Mouse (Mus musculus) stomach, embryonic 14.5 days (tissue): ENCODE measurements around the gene Trappc2l. TPM values are rescaled to one million over a fixed set of nuclear protein-coding genes. Genes with fewer than 3 reads are reported as not detected.
"Not testable (repeated sequence)": the region's sequence is repeated elsewhere in the genome, so short reads cannot be mapped to it uniquely, and the experiment has no call there.

Experiments used
- ATAC-seq: fragments of 200-750 bp; cut with Nextera tagmentation; 2 replicates; pipeline ENCODE4 v1.8.0; 2017; ENCODE audit warnings: low read depth, moderate TSS enrichment; ENCODE audit not compliant: insufficient number of reproducible peaks, insufficient read depth, low FRiP score
- H3K27ac ChIP-seq: fragments of 300-500 bp; sonication (generic); 2 replicates; pipeline ENCODE4 v1.5.1; 2014; ENCODE audit warnings: mild to moderate bottlenecking, low read length, moderate library complexity, mixed read lengths
- H3K27me3 ChIP-seq: fragments of 300-500 bp; sonication (generic); 2 replicates; pipeline ENCODE4 v1.6.1; 2014; ENCODE audit warnings: low read length, control low read depth, mixed read lengths; ENCODE audit not compliant: control insufficient read depth, insufficient read depth
- H3K36me3 ChIP-seq: fragments of 300-500 bp; sonication (generic); 2 replicates; pipeline ENCODE4 v1.6.1; 2014; ENCODE audit warnings: mild to moderate bottlenecking, control low read depth, low read length, moderate library complexity, mixed read lengths; ENCODE audit not compliant: control insufficient read depth, insufficient read depth
- H3K4me1 ChIP-seq: fragments of 300-500 bp; sonication (generic); 2 replicates; pipeline ENCODE4 v1.6.1; 2014; ENCODE audit warnings: low read length, control low read depth, mixed read lengths; ENCODE audit not compliant: control insufficient read depth, insufficient read depth
- H3K4me2 ChIP-seq: fragments of 300-500 bp; sonication (generic); replicated peaks from 2 replicates; pipeline ENCODE4 v1.6.1; 2014; ENCODE audit warnings: low read depth, low read length, control low read depth
- H3K4me3 ChIP-seq: fragments of 300-500 bp; sonication (generic); 2 replicates; pipeline ENCODE4 v1.5.1; 2014; ENCODE audit warnings: low read depth, low read length, control low read depth
- H3K9ac ChIP-seq: fragments of 300-500 bp; sonication (generic); replicated peaks from 2 replicates; pipeline ENCODE4 v1.6.1; 2014; ENCODE audit warnings: low read depth, mild to moderate bottlenecking, control low read depth, low read length, moderate library complexity, mixed read lengths
- H3K9me3 ChIP-seq: fragments of 300-500 bp; sonication (generic); 2 replicates; pipeline ENCODE4 v1.6.1; 2016; ENCODE audit warnings: low read depth, low read length, control low read depth; ENCODE audit not compliant: control insufficient read depth
- WGBS: fragments of 180-500 bp; shearing (Covaris S2); extraction: QIAGEN DNeasy Blood & Tissue Kit; methylation state at CpG from one replicate; pipeline ENCODE4 v1.1.7; 2014; 5-methylcytosine and 5-hydroxymethylcytosine counted together
- polyA plus RNA-seq: library from polyadenylated mRNA; unstranded; fragments of >200 nt; fragmentation: Nextera tagmentation; extraction: Ambion mirVana; gene quantifications from 2 replicates; pipeline ENCODE4 v1.2.1, GENCODE M21; 2014

Trappc2l gene
- polyA plus RNA-seq, 1 experiment from 2014 or later: 66.9 TPM

DNA sequence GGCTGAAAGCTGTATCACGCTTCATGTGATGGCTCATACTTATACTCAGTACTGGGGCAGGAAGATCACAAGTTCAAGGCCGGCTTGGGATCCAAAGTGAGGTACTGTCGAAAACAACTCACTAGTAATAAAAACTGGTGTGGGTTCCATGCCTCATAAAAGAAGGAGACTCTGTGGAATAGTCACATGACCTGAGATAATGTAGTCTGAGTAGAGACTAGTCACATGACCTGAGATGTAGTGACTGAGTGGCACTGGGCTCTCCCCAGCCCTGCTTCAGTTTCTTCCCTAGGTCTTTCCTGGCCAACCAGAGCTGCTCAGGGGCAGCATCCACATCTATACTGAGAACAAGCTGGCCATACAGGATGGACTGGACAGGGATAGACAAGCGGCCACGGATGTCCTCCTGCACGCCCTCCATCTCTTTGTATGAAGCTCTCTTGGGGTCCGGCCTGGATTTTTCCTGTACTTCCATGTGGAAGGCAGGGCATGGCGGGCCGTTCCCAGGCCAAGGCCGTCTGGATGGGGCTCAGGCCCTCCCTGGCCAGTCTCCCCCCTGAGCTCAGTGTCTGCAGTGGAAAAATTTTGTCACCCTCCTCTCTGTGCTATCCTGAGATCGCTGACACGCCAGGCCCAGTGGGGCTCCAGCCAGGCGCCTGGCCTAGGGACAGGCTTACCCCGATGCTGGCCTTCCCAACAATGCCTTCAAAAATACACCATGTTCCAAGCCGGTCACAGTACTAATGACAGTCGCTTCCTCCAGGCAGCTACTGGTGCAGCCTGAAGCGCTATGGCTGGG lies 12.6 kb downstream of the Trappc2l start:
- no peaks in the 10 kb centered on the region for H3K36me3 ChIP-seq
- WGBS: 89% methylated on average over 17 of the region's 17 CpGs
- H3K9me3 ChIP-seq: no peaks in the 10 kb centered on the region
- no peak for ATAC-seq
- H3K27me3 ChIP-seq: no peaks in the 10 kb centered on the region
- H3K4me3 ChIP-seq: no peak overlapping the region
- no peak overlapping the region for H3K4me2 ChIP-seq
- no peak overlapping the region for H3K9ac ChIP-seq
- H3K27ac ChIP-seq: no peak overlapping the region
- 0 out of 2 replicates have a peak, but pooled peaks cover 3% of the 10 kb centered on the region for H3K4me1 ChIP-seq

DNA sequence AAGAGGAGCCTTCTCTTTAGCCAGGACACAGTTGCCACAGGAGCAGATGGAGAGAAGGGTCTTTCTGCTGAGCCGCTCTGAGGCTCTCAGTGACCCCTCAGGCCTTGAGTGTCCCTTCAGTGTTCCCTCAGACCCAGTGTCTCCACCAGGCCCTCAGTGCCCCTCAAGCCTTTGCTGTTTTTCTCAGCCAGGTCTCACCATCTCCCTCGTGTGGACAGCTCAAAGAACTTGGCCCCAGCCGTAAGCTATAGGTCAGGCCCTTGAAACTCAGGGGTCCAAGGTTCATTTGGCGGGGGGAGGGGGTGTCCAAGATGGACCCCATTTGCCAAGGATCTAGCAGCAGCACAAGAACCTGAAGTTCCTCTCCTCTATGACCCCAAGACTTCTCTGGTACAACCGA lies 13.2 kb downstream of the Trappc2l start:
- Histone ChIP-seq H3K4me1 (0 out of 2 replicates have a peak, but pooled peaks cover 3% of the 10 kb centered on the region), H3K4me2 (no peak overlapping the region), H3K9me3 (no peaks in the 10 kb centered on the region), H3K27ac (no peak overlapping the region), H3K9ac (no peak overlapping the region), H3K4me3 (no peak overlapping the region), H3K36me3 (no peaks in the 10 kb centered on the region), H3K27me3 (no peaks in the 10 kb centered on the region)
- ATAC-seq: no peak
- 64% methylated on average over 5 of the region's 5 CpGs for WGBS

DNA sequence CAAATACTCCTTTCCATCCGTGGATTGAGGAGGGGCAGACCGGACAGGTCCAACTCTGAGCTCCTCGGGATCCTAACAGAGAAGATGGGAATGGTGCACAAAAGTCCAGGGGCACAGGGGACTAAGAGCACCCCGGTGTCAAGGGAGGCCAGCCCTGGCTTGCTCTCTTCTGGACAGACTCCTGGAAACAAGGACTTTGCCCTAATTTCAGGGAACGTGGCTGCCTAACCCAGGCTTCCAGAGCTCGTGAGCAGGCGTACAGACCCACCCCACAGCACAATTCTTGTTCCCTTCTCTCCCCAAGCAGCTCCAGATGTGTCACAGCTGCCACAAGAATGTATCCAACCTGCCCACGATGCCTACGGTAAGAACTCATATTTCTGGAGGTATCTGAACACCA lies 14.4 kb downstream of the Trappc2l start:
- H3K4me2 ChIP-seq: no peak overlapping the region
- H3K9ac ChIP-seq: no peak overlapping the region
- WGBS: 80% methylated on average over 9 of the region's 9 CpGs
- no peaks in the 10 kb centered on the region for H3K27me3 ChIP-seq
- no peaks in the 10 kb centered on the region for H3K36me3 ChIP-seq
- no peaks in the 10 kb centered on the region for H3K9me3 ChIP-seq
- H3K4me3 ChIP-seq: no peak overlapping the region
- H3K27ac ChIP-seq: no peak overlapping the region
- H3K4me1 ChIP-seq: 0 out of 2 replicates have a peak, but pooled peaks cover 3% of the 10 kb centered on the region
- ATAC-seq: no peak

DNA sequence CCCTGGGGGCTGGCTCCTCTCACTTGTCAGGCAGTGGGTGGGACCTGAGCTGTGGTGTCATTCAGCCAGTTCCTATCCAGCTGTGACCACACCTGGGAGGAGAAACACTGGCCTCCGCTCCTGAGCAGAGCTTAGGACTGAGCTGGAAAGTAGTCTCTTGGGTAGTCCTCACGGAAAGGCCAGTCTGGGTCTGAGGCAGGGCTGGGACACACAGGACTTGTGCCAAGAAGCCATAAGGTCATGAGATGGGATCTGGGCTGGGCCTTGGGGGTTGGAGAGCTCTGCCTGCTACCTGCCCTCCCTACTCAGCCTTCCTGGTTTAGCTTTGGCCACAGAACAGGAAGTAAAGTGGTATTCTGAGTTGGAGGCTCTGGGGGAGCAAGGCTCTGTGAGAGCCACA lies 15.5 kb downstream of the Trappc2l start:
- Histone ChIP-seq H3K36me3 (no peaks in the 10 kb centered on the region), H3K4me2 (no peak overlapping the region), H3K4me3 (no peak overlapping the region), H3K9ac (no peak overlapping the region), H3K4me1 (0 out of 2 replicates have a peak, but pooled peaks cover 3% of the 10 kb centered on the region), H3K27me3 (no peaks in the 10 kb centered on the region), H3K9me3 (no peaks in the 10 kb centered on the region), H3K27ac (no peak overlapping the region)
- ATAC-seq: no peak
- WGBS: 77% methylated on average over 2 of the region's 2 CpGs

DNA sequence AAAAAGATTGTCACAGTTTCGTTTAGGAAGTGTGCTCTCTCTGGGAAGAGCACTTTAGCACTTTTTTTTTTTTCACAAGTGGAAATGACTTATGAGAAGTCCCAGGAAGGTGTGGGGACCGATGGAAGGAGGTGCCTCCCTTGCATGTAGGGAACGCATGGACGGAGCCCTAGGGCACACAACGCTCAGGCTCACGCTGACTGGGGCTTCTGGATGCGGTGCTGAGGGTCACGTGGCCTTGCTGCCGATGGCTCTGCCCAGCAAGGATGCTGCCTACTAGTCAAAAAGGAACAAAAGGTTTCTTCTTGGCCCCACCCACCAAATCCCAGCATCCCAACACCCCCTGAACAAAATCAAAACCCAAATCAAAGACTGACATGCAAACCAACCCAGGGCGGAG lies 17.9 kb downstream of the Trappc2l start:
- Histone ChIP-seq H3K9me3 (no peaks in the 10 kb centered on the region), H3K4me3 (no peak overlapping the region), H3K4me1 (no peaks in the 10 kb centered on the region), H3K4me2 (no peak overlapping the region), H3K27me3 (no peaks in the 10 kb centered on the region), H3K9ac (no peak overlapping the region), H3K27ac (no peak overlapping the region), H3K36me3 (no peaks in the 10 kb centered on the region)
- WGBS: 44% methylated on average over 10 of the region's 10 CpGs
- ATAC-seq: no peak

DNA sequence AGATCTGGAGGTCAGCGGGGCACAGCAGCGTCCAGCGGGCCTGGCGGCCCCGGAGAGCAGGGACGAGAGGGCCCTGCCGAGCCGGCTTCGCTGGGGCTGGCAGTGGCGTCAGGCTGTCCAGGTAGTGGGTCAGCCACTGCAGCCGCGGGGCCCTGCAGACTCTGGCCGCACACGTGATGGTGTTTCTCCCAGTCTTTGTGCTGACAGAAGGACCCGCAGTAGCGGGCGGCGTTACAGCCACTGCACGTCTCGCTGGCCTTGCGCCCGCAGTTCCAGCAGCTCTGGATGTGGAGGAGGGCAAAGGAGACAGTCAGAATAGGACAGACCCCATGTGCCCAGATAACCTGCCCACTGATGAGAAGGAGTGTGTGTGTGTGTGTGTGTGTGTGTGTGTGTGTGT lies 19.3 kb downstream of the Trappc2l start:
- no peak for ATAC-seq
- H3K27ac ChIP-seq: no peak overlapping the region
- H3K4me1 ChIP-seq: no peaks in the 10 kb centered on the region; the same call in 1 of the 2 replicates
- no peaks in the 10 kb centered on the region for H3K36me3 ChIP-seq
- WGBS: 58% methylated on average over 22 of the region's 22 CpGs
- H3K4me3 ChIP-seq: no peak overlapping the region
- no peak overlapping the region for H3K9ac ChIP-seq
- H3K4me2 ChIP-seq: 0 out of 2 replicates have a peak overlapping the region, but pooled peaks have one; percentile 10
- no peaks in the 10 kb centered on the region for H3K9me3 ChIP-seq
- H3K27me3 ChIP-seq: no peaks in the 10 kb centered on the region

DNA sequence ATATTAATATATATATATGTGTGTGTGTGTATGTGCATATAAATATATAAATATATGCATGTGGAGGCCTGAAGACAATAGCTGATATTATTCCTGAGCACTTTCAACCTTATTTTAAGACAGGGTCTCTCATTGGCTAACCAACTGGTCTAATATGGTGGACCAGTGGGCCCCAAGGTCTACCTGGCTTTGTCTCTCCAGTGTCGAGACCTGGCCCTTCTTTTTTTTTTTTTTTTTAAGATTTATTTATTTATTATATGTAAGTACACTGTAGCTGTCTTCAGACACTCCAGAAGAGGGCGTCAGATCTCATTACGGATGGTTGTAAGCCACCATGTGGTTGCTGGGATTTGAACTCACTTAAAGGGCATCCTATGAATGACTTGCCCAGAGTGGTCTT lies 20.7 kb downstream of the Trappc2l start:
- H3K9ac ChIP-seq, H3K4me3 ChIP-seq, H3K4me2 ChIP-seq, ATAC-seq, H3K36me3 ChIP-seq, H3K27ac ChIP-seq, H3K9me3 ChIP-seq, H3K27me3 ChIP-seq, H3K4me1 ChIP-seq: not testable (repeated sequence)
- 77% methylated on average over 3 of the region's 3 CpGs for WGBS

DNA sequence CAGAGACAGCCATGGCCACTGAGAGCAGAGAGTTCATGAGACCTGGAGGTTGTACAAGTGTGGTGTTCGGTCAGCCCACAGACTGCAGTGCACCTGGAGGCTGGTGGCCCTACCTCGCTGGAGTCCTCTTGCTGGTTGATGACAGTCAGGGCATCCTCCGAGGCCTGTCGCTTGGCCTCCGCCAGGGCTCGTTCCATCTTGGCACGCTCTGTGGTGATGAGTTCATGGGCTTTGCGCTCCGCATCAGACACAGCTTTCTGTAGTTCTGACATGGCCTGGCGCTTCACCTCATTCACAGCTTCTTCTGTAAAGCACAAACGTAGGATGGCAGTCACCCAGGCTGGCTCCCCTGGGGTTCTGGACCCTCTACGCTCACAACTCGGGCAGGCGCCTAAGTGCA lies 21.8 kb downstream of the Trappc2l start:
- no peak overlapping the region for H3K9ac ChIP-seq
- H3K27ac ChIP-seq: no peak overlapping the region
- no peak overlapping the region for H3K4me2 ChIP-seq
- no peak for ATAC-seq
- no peaks in the 10 kb centered on the region for H3K27me3 ChIP-seq
- H3K4me1 ChIP-seq: peaks cover 9% of the 10 kb centered on the region; the same call in 1 of the 2 replicates
- whole genome bisulfite sequencing: 96% methylated on average over 14 of the region's 14 CpGs
- no peaks in the 10 kb centered on the region for H3K9me3 ChIP-seq
- no peaks in the 10 kb centered on the region for H3K36me3 ChIP-seq
- no peak overlapping the region for H3K4me3 ChIP-seq
